Comparison of ENCODE assay signal across 9 mouse cellular contexts in genomic region chr2:27247487-27247863, GRCm38 (mm10). TPM values are rescaled to one million over a fixed set of nuclear protein-coding genes. Genes with fewer than 3 reads are reported as not detected.
DNase-seq lines count a peak whose midpoint lies in the region; ATAC-seq and TF ChIP-seq lines count a peak whose summit lies in the region.
"Had no signal": no experiment of that assay in that cellular context is flagged by ENCODE, and none has a peak within 500 bp of the region (broad histone marks: within the 10 kb centered on the region; RNA-seq: fewer than 3 reads in every experiment).

No protein-coding gene starts in this region.

- peak overlapping the region; percentile 85 for H3K27ac ChIP-seq in heart, embryonic 16.5 days (ENCODE audit: low read length)
- H3K27ac ChIP-seq in heart, adult 2 months: no peak overlapping the region; the same call in 1 of the 2 replicates
- peak overlapping the region; percentile 72; the same call in 1 of the 2 replicates for H3K27ac ChIP-seq in limb, embryonic 13.5 days
- H3K27ac ChIP-seq in stomach, embryonic 16.5 days (ENCODE audit: low read length): peak overlapping the region; percentile 76

- DNase-seq in heart, adult 2 months: no peak
- peak; percentile 8 for DNase-seq in lung, postnatal 25 days (ENCODE audit: low spot score)
- no peak for DNase-seq in lung, postnatal 10 days
- no peak for DNase-seq in layer of hippocampus, adult 9-11 months

- 24% methylated on average over 2 of the region's 2 CpGs for WGBS in heart, embryonic 16.5 days
- WGBS in heart, adult 2 months: 6% methylated on average over 2 of the region's 2 CpGs
- WGBS in limb, embryonic 13.5 days: 51% methylated on average over 2 of the region's 2 CpGs
- 32% methylated on average over 2 of the region's 2 CpGs for WGBS in stomach, embryonic 16.5 days

- intact Hi-C loops in heart, adult 2 months (cut with DNase I): no loop called here

- peak overlapping the region; percentile 9; the same call in 1 of the 2 replicates for H3K4me3 ChIP-seq in heart, embryonic 16.5 days (ENCODE audit: low read length)
- H3K4me3 ChIP-seq in heart, adult 2 months: no peak overlapping the region
- H3K4me3 ChIP-seq in limb, embryonic 13.5 days: no peak overlapping the region
- no peak overlapping the region for H3K4me3 ChIP-seq in stomach, embryonic 16.5 days (replicated peaks; ENCODE audit: low read length)

- H3K4me1 ChIP-seq in heart, embryonic 16.5 days (ENCODE audit: control insufficient read depth, insufficient read depth, low read length): peaks cover 20% of the 10 kb centered on the region
- peaks cover 2% of the 10 kb centered on the region; the same call in 1 of the 2 replicates for H3K4me1 ChIP-seq in heart, adult 2 months (ENCODE audit: control insufficient read depth, insufficient read depth, low read length)
- peaks cover 19% of the 10 kb centered on the region for H3K4me1 ChIP-seq in limb, embryonic 13.5 days
- peaks cover 16% of the 10 kb centered on the region for H3K4me1 ChIP-seq in stomach, embryonic 16.5 days (ENCODE audit: control insufficient read depth, insufficient read depth, low read length)

- no peak for TF ChIP-seq CTCF in heart, adult 2 months (IDR thresholded peaks at IDR 0.05)

- no peak for TF ChIP-seq POLR2A in heart, adult 2 months (IDR thresholded peaks at IDR 0.05; ENCODE audit: insufficient read depth, low read depth, low read length)

- H3K27me3 ChIP-seq in heart, embryonic 16.5 days (ENCODE audit: control insufficient read depth, insufficient read depth, low read length): no peaks in the 10 kb centered on the region
- no peaks in the 10 kb centered on the region for H3K27me3 ChIP-seq in heart, adult 2 months (ENCODE audit: control insufficient read depth, insufficient read depth, low read length)
- H3K27me3 ChIP-seq in limb, embryonic 13.5 days: no peaks in the 10 kb centered on the region
- H3K27me3 ChIP-seq in stomach, embryonic 16.5 days (ENCODE audit: control insufficient read depth, insufficient read depth, low read length): no peaks in the 10 kb centered on the region

- H3K9ac ChIP-seq in heart, embryonic 16.5 days (ENCODE audit: low read length): peak overlapping the region; percentile 59
- H3K9ac ChIP-seq in heart, adult 2 months (ENCODE audit: low read depth, low read length): no peak overlapping the region
- no peak overlapping the region for H3K9ac ChIP-seq in limb, embryonic 13.5 days
- H3K9ac ChIP-seq in stomach, embryonic 16.5 days (ENCODE audit: low read length): no peak overlapping the region

- H3K9me3 ChIP-seq in heart, embryonic 16.5 days (replicated peaks; ENCODE audit: control insufficient read depth, low read length): no peaks in the 10 kb centered on the region
- H3K9me3 ChIP-seq in limb, embryonic 13.5 days: no peaks in the 10 kb centered on the region
- H3K9me3 ChIP-seq in stomach, embryonic 16.5 days (replicated peaks; ENCODE audit: control insufficient read depth, low read length): no peaks in the 10 kb centered on the region

- no peaks in the 10 kb centered on the region for H3K36me3 ChIP-seq in heart, embryonic 16.5 days (ENCODE audit: control insufficient read depth, insufficient read depth)
- H3K36me3 ChIP-seq in heart, adult 2 months (ENCODE audit: control insufficient read depth, insufficient read depth, low read length): no peaks in the 10 kb centered on the region
- H3K36me3 ChIP-seq in limb, embryonic 13.5 days: no peaks in the 10 kb centered on the region
- no peaks in the 10 kb centered on the region for H3K36me3 ChIP-seq in stomach, embryonic 16.5 days (ENCODE audit: control insufficient read depth, insufficient read depth, low read length)

- peak; percentile 73 for ATAC-seq in heart, embryonic 16.5 days (replicated peaks; ENCODE audit: extremely low read depth, insufficient read depth, low FRiP score)
- ATAC-seq in limb, embryonic 13.5 days (ENCODE audit: low FRiP score, low read depth): no peak; the same call in 1 of the 2 replicates
- ATAC-seq in stomach, embryonic 16.5 days (ENCODE audit: insufficient read depth, low FRiP score): no peak
- no peak for ATAC-seq in cerebellum, adult (ENCODE audit: insufficient number of reproducible peaks, low FRiP score, low TSS enrichment)
- ATAC-seq: activated CD4-positive, CD25-positive, alpha-beta regulatory T cell, adult 4 months had no signal

- peak overlapping the region; percentile 51 for H3K4me2 ChIP-seq in heart, embryonic 16.5 days (ENCODE audit: low read depth, low read length)
- peak overlapping the region; percentile 53 for H3K4me2 ChIP-seq in limb, embryonic 13.5 days (replicated peaks)
- peak overlapping the region; percentile 48; the same call in 1 of the 2 replicates for H3K4me2 ChIP-seq in stomach, embryonic 16.5 days (ENCODE audit: low read depth, low read length)

- H3K79me2 ChIP-seq in heart, adult 2 months (replicated peaks; ENCODE audit: control insufficient read depth, insufficient read depth, low read length): no peaks in the 10 kb centered on the region

- TF ChIP-seq EP300 in heart, adult 2 months (IDR thresholded peaks at IDR 0.05; ENCODE audit: insufficient read depth, low read depth, low read length): no peak

RNA-seq across cellular contexts. Expression of gene Sardh, which starts 0.7 kb away (rescaled TPM):
- polyA plus RNA-seq in heart, embryonic 16.5 days (2015; fragmentation: Nextera tagmentation; extraction: Ambion mirVana): 19.3 and 24.5 TPM in 2 replicates
- 1 to 10 TPM; 4.7 to 6.5 TPM for total RNA-seq in heart, adult 2 months (2021)
- polyA plus RNA-seq in heart, adult 2 months (2012; rRNA removed): 18.0 and 19.1 TPM in 2 replicates
- 8.6 and 10.2 TPM in 2 replicates for polyA plus RNA-seq in limb, embryonic 13.5 days (2015; fragmentation: Nextera tagmentation; extraction: Ambion mirVana)
- 18.6 and 19.8 TPM in 2 replicates for polyA plus RNA-seq in stomach, embryonic 16.5 days (2015; fragmentation: Nextera tagmentation; extraction: Ambion mirVana)
